Mouse (Mus musculus) heart, embryonic 12.5 days (tissue): ENCODE results near the gene Rtn4rl1. TPM values are rescaled to one million over a fixed set of nuclear protein-coding genes. Genes with fewer than 3 reads are reported as not detected.
"Not testable (repeated sequence)": the region's sequence is repeated elsewhere in the genome, so short reads cannot be mapped to it uniquely, and the experiment has no call there.

Experiments
- ATAC-seq: fragments of 200-750 bp; cut with Nextera tagmentation; 2 replicates; pipeline ENCODE4 v1.8.0; 2017; ENCODE audit warnings: moderate TSS enrichment, moderate library complexity; ENCODE audit not compliant: insufficient number of reproducible peaks, low FRiP score
- H3K27ac ChIP-seq: fragments of 300-500 bp; sonication (generic); 2 replicates; pipeline ENCODE4 v1.5.1; 2016; ENCODE audit warnings: mild to moderate bottlenecking, moderate library complexity; ENCODE audit not compliant: poor library complexity, severe bottlenecking
- H3K27me3 ChIP-seq: fragments of 300-500 bp; sonication (generic); replicated peaks from 2 replicates; pipeline ENCODE4 v1.6.1; 2016; ENCODE audit warnings: mild to moderate bottlenecking, moderate library complexity
- H3K36me3 ChIP-seq: fragments of 300-500 bp; sonication (generic); 2 replicates; pipeline ENCODE4 v1.6.1; 2016; ENCODE audit warnings: mild to moderate bottlenecking, moderate library complexity
- H3K4me1 ChIP-seq: fragments of 300-500 bp; sonication (generic); replicated peaks from 2 replicates; pipeline ENCODE4 v1.6.1; 2016; ENCODE audit warnings: mild to moderate bottlenecking
- H3K4me2 ChIP-seq: fragments of 300-500 bp; sonication (generic); 2 replicates; pipeline ENCODE4 v1.6.1; 2016; ENCODE audit warnings: mild to moderate bottlenecking, moderate library complexity
- H3K4me3 ChIP-seq: fragments of 300-500 bp; sonication (generic); 2 replicates; pipeline ENCODE4 v1.5.1; 2016; ENCODE audit warnings: mild to moderate bottlenecking
- H3K9ac ChIP-seq: fragments of 300-500 bp; sonication (generic); 2 replicates; pipeline ENCODE4 v1.6.1; 2016; ENCODE audit warnings: mild to moderate bottlenecking, moderate library complexity
- H3K9me3 ChIP-seq: fragments of 300-500 bp; sonication (generic); replicated peaks from 2 replicates; pipeline ENCODE4 v1.6.1; 2016; ENCODE audit warnings: mild to moderate bottlenecking, moderate library complexity
- WGBS: fragments of 180-500 bp; shearing (Covaris S2); methylation state at CpG from one replicate; pipeline ENCODE4 v1.1.7; 2016; 5-methylcytosine and 5-hydroxymethylcytosine counted together
- polyA plus RNA-seq: library from polyadenylated mRNA; unstranded; fragments of >200 nt; fragmentation: Nextera tagmentation; extraction: Ambion mirVana; gene quantifications from 2 replicates; pipeline ENCODE4 v1.2.1, GENCODE M21; 2016

Gene Rtn4rl1
- polyA plus RNA-seq, 1 experiment from 2014 or later = 16.8 TPM

DNA sequence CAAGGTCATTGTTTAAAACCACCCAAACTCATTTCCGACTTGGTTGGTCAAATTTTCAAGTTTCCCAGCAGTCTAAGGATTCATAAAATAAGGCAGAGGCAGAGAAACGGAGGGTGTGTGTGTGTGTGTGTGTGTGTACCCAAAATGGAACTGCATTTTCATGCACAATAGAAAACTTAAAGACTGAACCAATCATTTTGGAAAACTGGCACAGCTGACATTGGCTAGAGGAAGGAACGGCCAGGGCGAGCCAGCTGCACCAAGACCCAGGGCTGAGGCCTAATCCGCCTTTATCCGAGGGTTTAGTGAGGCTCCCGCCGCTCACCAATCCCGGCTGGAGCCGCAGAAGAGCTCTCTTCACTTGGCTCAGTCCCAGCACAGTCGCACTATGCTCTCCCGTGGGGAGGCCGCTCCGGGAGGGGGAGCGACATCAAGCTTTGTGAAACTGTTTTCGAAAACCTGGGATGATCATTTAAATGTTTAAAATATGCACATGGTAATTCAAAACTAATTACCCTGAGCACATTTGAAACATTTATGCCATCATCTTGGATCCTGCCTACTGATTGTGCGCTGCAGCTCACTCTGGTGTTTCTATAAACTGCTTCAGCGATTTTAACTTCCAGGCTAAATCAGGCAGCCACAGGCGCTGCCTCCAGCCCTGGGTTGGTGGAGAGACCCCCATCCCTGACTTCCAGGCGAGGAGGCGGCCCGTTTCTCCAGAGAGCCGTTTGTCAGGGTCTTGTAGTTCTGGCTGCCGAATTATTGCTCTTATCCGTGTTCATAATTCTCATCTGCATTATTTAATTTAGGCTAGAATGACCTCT is 98.0 kb downstream of the Rtn4rl1 start:
- 25% methylated on average over 25 of the region's 25 CpGs for WGBS
- H3K4me3 ChIP-seq = no peak overlapping the region
- H3K9me3 ChIP-seq = no peaks in the 10 kb centered on the region
- no peaks in the 10 kb centered on the region for H3K36me3 ChIP-seq
- peaks cover 70% of the 10 kb centered on the region for H3K4me1 ChIP-seq
- H3K27me3 ChIP-seq = peaks cover 17% of the 10 kb centered on the region
- peak overlapping the region; percentile 30; the same call in 1 of the 2 replicates for H3K9ac ChIP-seq
- H3K27ac ChIP-seq = peak overlapping the region; percentile 36
- peak overlapping the region; percentile 33 for H3K4me2 ChIP-seq
- ATAC-seq = 0 out of 2 replicates have a peak, but pooled peaks have one; percentile 43

GRCm38 (mm10) chr11:75292281-75292680 is 98.7 kb downstream of the Rtn4rl1 start:
- Histone ChIP-seq H3K9me3 (no peaks in the 10 kb centered on the region), H3K4me3 (no peak overlapping the region), H3K9ac (no peak overlapping the region), H3K27me3 (peaks cover 17% of the 10 kb centered on the region), H3K36me3 (no peaks in the 10 kb centered on the region), H3K27ac (0 out of 2 replicates have a peak overlapping the region, but pooled peaks have one; percentile 36), H3K4me1 (peaks cover 77% of the 10 kb centered on the region), H3K4me2 (no peak overlapping the region)
- no peak for ATAC-seq
- WGBS = 81% methylated on average over 7 of the region's 7 CpGs

DNA sequence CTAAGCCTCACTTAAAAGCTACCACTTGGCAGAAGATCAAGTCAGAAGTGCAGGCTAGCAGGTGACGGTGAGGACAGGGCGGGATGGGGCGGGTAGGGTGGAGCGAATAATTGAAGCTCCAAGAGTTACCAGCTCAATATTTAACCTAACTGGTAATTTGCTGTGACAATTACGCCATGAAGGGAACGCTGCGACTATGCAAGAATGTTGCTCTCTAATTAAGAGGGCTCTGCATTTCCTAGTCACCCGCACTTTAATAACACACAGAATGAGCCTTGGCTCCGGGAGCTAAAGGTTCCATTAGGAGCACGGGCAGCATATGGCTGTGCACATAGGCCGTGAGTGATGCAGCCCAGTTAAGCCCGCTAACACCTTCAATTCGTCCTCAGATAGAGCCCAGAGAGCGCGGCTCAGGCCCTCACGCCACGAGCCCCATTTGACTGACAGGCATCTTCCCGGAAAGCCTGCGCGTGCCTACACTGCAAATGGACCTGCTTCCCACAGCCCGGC is 100.3 kb downstream of the Rtn4rl1 start:
- Histone ChIP-seq H3K4me3 (no peak overlapping the region), H3K27ac (peak overlapping the region; percentile 83), H3K36me3 (no peaks in the 10 kb centered on the region), H3K4me1 (peaks cover 77% of the 10 kb centered on the region), H3K9ac (no peak overlapping the region), H3K4me2 (no peak overlapping the region), H3K27me3 (peaks cover 17% of the 10 kb centered on the region), H3K9me3 (no peaks in the 10 kb centered on the region)
- ATAC-seq = no peak
- WGBS = 42% methylated on average over 21 of the region's 21 CpGs

DNA sequence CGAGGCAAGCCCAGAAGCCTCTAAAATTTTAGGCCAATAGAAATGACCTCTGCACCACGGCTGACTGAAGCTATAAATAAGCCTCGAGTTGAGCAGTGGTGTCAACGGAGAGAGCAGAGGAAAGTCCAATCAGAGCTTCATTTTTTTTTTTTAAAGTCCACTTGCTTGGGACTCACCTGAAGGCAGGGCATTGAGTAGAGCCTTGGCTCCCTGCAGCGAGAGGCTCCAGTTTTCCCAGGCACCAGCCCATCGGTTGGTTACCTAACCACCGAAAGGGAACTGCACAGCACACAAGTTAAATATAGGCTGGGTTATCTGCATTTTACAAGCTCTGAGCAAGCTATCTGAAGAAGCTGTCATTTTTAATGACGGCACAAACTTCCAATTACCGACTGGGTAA is 101.3 kb downstream of the Rtn4rl1 start:
- peaks cover 77% of the 10 kb centered on the region for H3K4me1 ChIP-seq
- H3K4me2 ChIP-seq = peak overlapping the region; percentile 21; the same call in 1 of the 2 replicates
- no peak overlapping the region for H3K4me3 ChIP-seq
- peaks cover 6% of the 10 kb centered on the region for H3K36me3 ChIP-seq
- WGBS = 31% methylated on average over 9 of the region's 9 CpGs
- no peak for ATAC-seq
- no peak overlapping the region for H3K9ac ChIP-seq
- peaks cover 17% of the 10 kb centered on the region for H3K27me3 ChIP-seq
- H3K27ac ChIP-seq = peak overlapping the region; percentile 83
- H3K9me3 ChIP-seq = no peaks in the 10 kb centered on the region

DNA sequence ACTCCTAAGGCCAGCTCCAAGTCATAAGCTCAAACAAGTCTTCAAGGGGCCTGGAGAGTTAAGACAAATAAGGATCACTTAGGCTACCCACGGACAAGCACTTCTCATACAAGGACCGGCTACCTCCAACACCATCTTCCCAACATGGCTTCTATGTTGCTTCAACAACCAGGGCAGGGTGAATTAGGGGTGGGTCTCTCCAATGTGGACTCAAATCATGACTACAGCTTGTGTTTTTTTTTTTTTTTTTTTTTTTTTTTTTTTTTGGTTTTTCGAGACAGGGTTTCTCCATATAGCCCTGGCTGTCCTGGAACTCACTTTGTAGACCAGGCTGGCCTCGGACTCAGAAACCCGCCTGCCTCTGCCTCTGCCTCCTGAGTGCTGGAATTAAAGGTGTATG is 102.0 kb downstream of the Rtn4rl1 start:
- ATAC-seq, H3K9ac ChIP-seq, H3K4me2 ChIP-seq, H3K9me3 ChIP-seq, H3K4me3 ChIP-seq: not testable (repeated sequence)
- 88% methylated on average over 5 of the region's 5 CpGs for WGBS
- Histone ChIP-seq H3K27ac (peak overlapping the region; percentile 83; the same call in 1 of the 2 replicates), H3K36me3 (peaks cover 11% of the 10 kb centered on the region), H3K27me3 (peaks cover 17% of the 10 kb centered on the region), H3K4me1 (peaks cover 77% of the 10 kb centered on the region)

- Histone ChIP-seq H3K9me3 (no peaks in the 10 kb centered on the region), H3K36me3 (peaks cover 21% of the 10 kb centered on the region), H3K9ac (no peak overlapping the region), H3K4me3 (no peak overlapping the region), H3K27ac (peak overlapping the region; percentile 79), H3K27me3 (peaks cover 17% of the 10 kb centered on the region), H3K4me1 (peaks cover 72% of the 10 kb centered on the region), H3K4me2 (no peak overlapping the region)
- WGBS = 51% methylated on average over 9 of the region's 9 CpGs
- 0 out of 2 replicates have a peak, but pooled peaks have one; percentile 9 for ATAC-seq
Observed at GRCm38 (mm10) chr11:75296406-75297005, 102.9 kb downstream of the Rtn4rl1 start.

DNA sequence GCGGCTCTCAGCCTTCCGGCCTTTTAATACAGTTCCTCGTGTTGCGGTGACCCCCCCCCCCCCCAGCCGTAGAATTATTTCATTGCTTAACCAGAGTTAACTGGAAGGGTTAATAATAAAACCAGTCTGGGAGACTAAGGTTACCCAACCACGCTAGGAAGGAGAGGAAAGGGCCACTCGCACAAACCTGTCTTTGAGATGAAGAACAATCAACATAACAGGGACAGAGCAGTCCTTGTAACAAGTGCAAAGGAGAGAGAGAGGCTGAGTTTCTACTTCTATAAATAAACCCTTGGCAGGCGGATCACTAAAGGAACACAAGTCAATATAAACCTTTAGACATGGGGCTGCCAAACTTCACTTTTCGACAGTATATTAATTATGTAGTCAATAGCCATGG is 104.0 kb downstream of the Rtn4rl1 start:
- peak overlapping the region; percentile 79 for H3K27ac ChIP-seq
- H3K4me3 ChIP-seq = no peak overlapping the region
- peaks cover 11% of the 10 kb centered on the region; the same call in 1 of the 2 replicates for H3K27me3 ChIP-seq
- no peak for ATAC-seq
- H3K36me3 ChIP-seq = peaks cover 32% of the 10 kb centered on the region
- H3K4me2 ChIP-seq = 0 out of 2 replicates have a peak overlapping the region, but pooled peaks have one; percentile 15
- no peaks in the 10 kb centered on the region for H3K9me3 ChIP-seq
- H3K4me1 ChIP-seq = peaks cover 60% of the 10 kb centered on the region
- WGBS = 56% methylated on average over 9 of the region's 9 CpGs
- H3K9ac ChIP-seq = no peak overlapping the region

DNA sequence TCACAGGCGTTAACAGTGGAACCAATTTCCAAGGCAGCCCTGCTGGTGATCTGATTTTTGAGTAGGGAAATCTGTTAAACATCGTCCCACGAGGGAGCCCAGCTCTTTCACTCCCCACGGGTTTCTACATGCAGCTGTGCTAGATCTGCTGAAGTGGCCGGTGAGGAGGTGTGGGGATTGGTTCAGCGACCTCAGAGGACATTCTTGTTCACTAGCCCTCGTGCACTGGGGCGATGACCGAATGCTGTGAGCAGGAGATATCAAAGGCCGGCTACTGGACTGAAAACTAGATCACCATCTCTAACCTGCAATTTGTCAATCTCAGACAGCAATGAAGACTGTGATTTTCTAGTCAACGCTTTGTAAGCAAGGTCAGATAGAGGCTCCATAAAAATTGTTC is 104.9 kb downstream of the Rtn4rl1 start:
- H3K27ac ChIP-seq = peak overlapping the region; percentile 79
- H3K27me3 ChIP-seq = 0 out of 2 replicates have a peak, but pooled peaks cover 6% of the 10 kb centered on the region
- H3K9ac ChIP-seq = no peak overlapping the region
- H3K4me3 ChIP-seq = no peak overlapping the region
- H3K36me3 ChIP-seq = peaks cover 40% of the 10 kb centered on the region
- 40% methylated on average over 11 of the region's 11 CpGs for WGBS
- no peaks in the 10 kb centered on the region for H3K9me3 ChIP-seq
- ATAC-seq = no peak
- H3K4me1 ChIP-seq = peaks cover 52% of the 10 kb centered on the region
- no peak overlapping the region for H3K4me2 ChIP-seq

- 89% methylated on average over 10 of the region's 10 CpGs for WGBS
- H3K27me3 ChIP-seq = no peaks in the 10 kb centered on the region
- no peaks in the 10 kb centered on the region for H3K9me3 ChIP-seq
- no peak overlapping the region for H3K9ac ChIP-seq
- peaks cover 44% of the 10 kb centered on the region for H3K36me3 ChIP-seq
- H3K4me2 ChIP-seq = no peak overlapping the region
- H3K4me1 ChIP-seq = peaks cover 39% of the 10 kb centered on the region
- ATAC-seq = no peak
- H3K27ac ChIP-seq = no peak overlapping the region
- no peak overlapping the region for H3K4me3 ChIP-seq
Observed at GRCm38 (mm10) chr11:75299786-75300185, 106.2 kb downstream of the Rtn4rl1 start.

GRCm38 (mm10) chr11:75300954-75301353 is 107.4 kb downstream of the Rtn4rl1 start:
- WGBS = 65% methylated on average over 9 of the region's 9 CpGs
- no peak overlapping the region for H3K9ac ChIP-seq
- H3K36me3 ChIP-seq = peaks cover 55% of the 10 kb centered on the region
- no peak for ATAC-seq
- no peaks in the 10 kb centered on the region for H3K27me3 ChIP-seq
- H3K4me2 ChIP-seq = no peak overlapping the region
- H3K4me1 ChIP-seq = peaks cover 29% of the 10 kb centered on the region
- H3K4me3 ChIP-seq = no peak overlapping the region
- no peaks in the 10 kb centered on the region for H3K9me3 ChIP-seq
- no peak overlapping the region for H3K27ac ChIP-seq

DNA sequence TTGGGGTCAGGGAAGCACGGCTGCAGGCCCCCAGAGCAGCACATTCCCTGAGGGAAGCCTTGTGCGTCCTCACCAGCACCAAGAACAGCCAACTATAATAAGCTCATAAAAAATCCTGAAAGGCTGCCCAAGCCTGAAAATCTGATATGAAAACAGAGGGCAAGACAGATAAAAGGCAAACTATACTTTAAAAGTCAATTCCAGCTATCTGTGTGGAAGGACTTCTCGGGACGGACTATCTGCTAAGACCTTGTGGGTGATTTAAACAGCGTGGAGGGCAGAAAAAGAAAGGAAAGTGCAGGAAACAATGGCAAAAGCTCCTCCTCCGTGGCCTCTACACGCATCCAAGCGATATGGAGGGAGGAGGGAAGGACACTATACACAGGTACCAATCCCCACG is 111.2 kb downstream of the Rtn4rl1 start:
- H3K36me3 ChIP-seq = peaks cover 85% of the 10 kb centered on the region
- no peaks in the 10 kb centered on the region for H3K9me3 ChIP-seq
- no peak overlapping the region for H3K9ac ChIP-seq
- H3K4me1 ChIP-seq = no peaks in the 10 kb centered on the region; the same call in 1 of the 2 replicates
- H3K27ac ChIP-seq = no peak overlapping the region
- no peaks in the 10 kb centered on the region for H3K27me3 ChIP-seq
- no peak overlapping the region for H3K4me2 ChIP-seq
- no peak for ATAC-seq
- 83% methylated on average over 9 of the region's 9 CpGs for WGBS
- no peak overlapping the region for H3K4me3 ChIP-seq
